Mouse (Mus musculus) bone marrow macrophage, adult 2 months (primary cell): ENCODE measurements around the gene Rfx3.

Experiments
- CTCF ChIP-seq: IDR thresholded peaks from 2 replicates; pipeline ENCODE4 v1.5.1; 2012; ENCODE audit warnings: low read depth, mild to moderate bottlenecking, low read length, moderate library complexity
- POLR2A ChIP-seq: IDR thresholded peaks from 2 replicates; pipeline ENCODE4 v1.6.1; 2012; ENCODE audit warnings: mild to moderate bottlenecking, low read depth, low read length, borderline replicate concordance

GRCm38 (mm10) chr19:28046806-28047205 lies 35.8 kb upstream of the Rfx3 start:
- TF ChIP-seq CTCF = no peak
- TF ChIP-seq POLR2A = no peak
